Mouse (Mus musculus) lung, postnatal 10 days (tissue): ENCODE results near the gene Kcnh4.
"Not testable (repeated sequence)": the region's sequence is repeated elsewhere in the genome, so short reads cannot be mapped to it uniquely, and the experiment has no call there.

Experiments used
- DNase-seq: peaks from one replicate; pipeline ENCODE4 v3.0.0; 2021

Kcnh4 gene

GRCm38 (mm10) chr11:100759611-100760233, at the start of gene Kcnh4:
Gene Kcnh4, minus strand, starts transcription at chr11:100759942.
- DNase-seq, result peak; percentile 71

- no peak for DNase-seq
These were observed 46.9 kb upstream of the Kcnh4 start for GRCm38 (mm10) chr11:100806380-100807305.

GRCm38 (mm10) chr11:100805535-100805934, 45.8 kb upstream of the Kcnh4 start:
- DNase-seq, result peak; percentile 25

DNA sequence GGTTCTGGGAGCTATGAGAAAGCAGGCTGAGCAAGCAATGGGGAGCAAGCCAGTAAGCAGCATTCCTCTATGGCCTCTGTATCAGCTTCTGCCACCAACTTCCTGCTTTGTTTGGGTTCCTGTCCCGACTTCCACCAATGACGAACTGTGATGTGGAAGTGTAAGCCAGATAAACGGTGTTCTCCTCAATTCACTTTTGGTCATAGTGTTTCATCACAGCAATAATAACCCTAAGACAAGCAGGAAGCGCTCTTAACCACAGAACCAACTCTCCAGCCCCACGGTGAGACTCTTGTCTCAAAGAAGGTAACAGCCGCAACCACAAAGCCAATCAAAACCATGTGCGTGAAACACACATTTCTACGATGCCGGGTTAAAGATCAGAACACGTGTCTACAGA, 44.7 kb upstream of the Kcnh4 start:
- no peak for DNase-seq

DNA sequence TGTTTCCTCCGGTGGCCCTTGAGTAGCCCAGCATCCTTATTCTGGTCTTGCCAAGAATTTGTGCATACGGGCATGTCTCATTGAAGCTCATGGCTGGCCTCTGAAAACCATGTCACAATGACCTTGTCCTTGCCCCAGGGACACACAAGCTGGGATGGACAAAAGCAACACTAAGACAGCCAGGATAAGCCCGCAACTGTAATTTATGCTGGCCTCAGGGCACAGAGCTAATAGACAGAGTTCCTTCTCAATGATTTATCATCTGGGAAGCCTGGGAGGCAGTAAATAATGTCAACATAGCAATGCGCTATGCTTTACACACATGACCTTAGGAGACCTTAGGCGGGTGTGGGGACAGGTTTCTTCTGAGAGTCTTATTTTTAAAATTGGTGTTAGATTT, 39.7 kb upstream of the Kcnh4 start:
- no peak for DNase-seq

- no peak for DNase-seq
These were observed 36.8 kb upstream of the Kcnh4 start for GRCm38 (mm10) chr11:100796585-100796984.

DNA sequence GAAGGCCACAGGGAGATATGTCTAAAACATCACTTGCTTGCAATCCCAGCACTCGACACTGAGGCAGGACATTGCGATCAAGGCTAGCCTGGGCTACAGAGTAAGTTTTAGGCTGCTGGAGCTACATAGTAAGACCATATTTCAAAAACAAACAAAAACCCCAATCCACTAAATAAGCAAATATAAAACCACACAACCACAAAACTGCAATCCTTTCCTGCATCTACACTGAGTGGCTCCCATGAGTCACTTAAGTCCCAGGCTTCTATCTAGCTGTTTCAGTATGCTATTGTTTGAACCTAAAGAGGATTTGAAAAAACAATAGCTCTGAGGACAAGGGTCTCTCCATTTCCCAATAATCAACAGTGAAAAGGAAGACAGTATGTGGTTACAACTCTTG, 35.6 kb upstream of the Kcnh4 start:
- no peak for DNase-seq

GRCm38 (mm10) chr11:100791457-100792049, 31.8 kb upstream of the Kcnh4 start:
- peak; percentile 36 for DNase-seq

DNA sequence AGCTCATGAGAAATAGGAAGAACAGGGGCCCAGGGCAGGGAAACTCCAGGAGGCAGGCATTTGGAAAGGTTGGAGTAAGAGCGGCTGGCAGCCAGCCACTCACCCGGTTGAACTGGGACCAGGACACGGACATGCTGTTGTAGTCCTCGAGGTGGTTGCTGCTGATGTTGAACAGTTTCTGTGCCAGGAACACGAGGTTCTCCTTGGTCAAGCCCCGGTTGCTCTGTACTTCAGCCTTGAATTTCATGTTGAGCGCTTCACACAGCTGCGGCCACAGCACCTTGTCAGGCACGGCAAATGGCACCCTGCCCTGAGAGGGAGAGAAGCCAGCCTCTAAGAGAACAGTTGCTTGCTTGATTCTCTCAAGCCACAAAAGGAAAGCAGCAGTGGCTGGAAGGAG, 30.9 kb upstream of the Kcnh4 start:
- DNase-seq, result not testable (repeated sequence)

- DNase-seq, result no peak
These were observed 30.0 kb upstream of the Kcnh4 start for GRCm38 (mm10) chr11:100789702-100790101.

DNA sequence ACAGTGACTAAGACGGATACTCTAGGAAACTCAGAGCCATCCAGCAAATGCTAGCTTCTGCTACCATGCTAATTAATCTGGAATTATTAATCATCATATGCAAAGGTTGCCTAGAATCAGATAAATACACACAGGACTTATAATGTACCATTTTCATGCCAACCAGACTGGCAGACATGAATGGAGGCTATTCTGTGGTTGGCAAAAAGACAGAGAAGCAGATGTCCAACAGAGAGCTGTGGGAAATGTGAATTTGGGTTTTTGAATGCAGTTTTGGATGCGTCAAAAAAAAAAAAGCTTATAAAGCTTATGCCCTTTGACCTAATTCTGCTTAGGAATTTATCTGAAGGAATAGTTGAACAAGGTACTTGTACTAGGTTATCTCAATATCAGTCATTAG, 26.0 kb upstream of the Kcnh4 start:
- DNase-seq, result no peak

GRCm38 (mm10) chr11:100784286-100784685, 24.5 kb upstream of the Kcnh4 start:
- DNase-seq, result no peak

DNA sequence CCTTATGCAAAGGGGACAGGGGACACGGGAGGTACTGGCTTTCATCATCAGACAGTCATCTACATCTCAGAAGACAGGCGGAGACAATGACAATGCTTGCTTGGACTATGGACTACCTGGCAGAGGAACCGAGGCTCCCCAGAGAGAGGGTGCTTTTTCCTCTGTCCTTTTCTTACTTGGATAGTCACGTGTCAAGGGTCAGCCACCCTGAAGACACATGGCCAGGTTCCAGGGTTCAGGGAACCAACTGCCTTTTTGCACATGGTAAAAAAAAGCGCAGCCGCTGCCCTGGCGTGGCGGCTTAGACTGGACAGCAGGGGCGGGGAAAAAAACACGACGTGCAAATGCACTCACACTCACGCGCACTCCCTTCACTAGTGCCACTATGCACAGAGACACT, 22.8 kb upstream of the Kcnh4 start:
- no peak for DNase-seq

- DNase-seq, result peak; percentile 35
These were observed 22.2 kb upstream of the Kcnh4 start for GRCm38 (mm10) chr11:100781763-100782475.

DNA sequence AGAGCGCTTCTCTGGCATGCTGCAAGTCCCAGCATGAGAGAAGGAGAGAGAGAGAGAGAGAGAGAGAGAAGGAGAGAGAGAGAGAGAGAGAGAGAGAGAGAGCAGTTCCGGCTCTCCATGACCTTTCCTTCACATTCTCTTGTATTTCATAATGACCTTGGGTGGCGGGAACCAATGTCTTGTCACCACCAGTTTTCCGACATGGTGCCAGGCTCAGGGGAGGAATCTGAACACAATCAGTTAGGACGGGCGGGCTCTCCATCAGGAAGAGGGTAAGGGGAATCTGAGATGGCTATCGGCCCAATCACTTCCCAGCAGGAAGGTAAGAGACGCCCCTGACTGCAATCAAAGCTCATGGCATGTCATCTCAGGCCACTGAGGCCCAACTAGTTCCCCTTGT, 20.5 kb upstream of the Kcnh4 start:
- DNase-seq, result no peak

DNA sequence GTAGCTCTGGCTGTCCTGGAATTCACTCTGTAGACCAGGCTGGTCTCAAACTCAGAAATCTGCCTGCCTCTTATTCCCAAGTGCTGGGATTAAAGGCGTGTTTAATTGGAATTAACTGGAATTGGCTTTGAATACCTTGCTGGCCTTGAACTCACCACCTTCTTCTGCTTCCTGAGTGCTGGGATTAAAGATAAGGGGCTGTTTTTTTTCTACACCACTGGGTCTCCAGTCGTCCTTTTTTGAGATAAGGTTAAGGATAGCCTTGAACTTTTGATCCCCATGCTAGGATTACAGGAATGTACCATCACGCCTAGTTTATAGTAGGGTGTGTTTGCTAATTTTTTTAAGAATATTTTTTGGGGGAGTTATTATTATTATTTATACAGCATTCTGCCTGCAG, 18.3 kb upstream of the Kcnh4 start:
- no peak for DNase-seq

GRCm38 (mm10) chr11:100775921-100776320, 16.2 kb upstream of the Kcnh4 start:
- DNase-seq, result no peak

GRCm38 (mm10) chr11:100774261-100774660, 14.5 kb upstream of the Kcnh4 start:
- DNase-seq, result no peak

DNA sequence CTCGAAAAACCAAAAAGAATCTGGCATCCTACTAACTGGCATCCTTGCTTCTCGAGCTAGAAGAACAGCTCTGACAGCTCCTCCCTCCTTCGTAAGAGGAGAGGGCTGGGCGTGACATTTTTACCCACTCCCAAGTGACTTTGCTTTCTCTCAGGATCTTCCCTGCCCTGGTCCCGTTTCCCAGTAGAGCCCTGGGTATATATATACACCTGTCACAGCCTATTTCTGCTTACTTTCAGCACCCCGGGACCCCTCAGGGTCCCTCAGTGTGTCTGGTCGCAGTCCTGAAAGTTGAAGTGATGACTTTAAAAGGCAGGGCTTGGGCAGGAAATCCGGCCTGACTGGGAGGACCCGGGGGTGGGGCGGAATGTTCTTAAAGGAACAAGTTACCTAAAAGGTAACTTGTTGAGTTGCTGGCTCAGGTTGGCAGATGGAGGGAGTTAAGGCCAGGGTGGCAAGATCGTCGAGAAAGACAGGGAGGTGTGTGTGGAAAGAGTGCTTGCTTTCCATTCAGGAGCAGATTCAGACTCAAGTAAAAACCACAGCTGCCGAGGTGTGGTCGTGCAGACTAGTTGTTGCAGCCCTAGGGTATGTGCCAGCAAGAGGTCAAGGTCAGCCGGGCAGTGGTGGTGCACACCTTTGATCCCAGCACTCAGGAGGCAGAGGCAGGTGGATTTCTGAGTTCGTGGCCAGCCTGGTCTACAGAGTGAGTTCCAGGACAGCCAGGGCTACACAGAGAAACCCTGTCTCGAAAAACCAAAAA, 11.1 kb upstream of the Kcnh4 start, which contains the start of gene Ghdc:
TSS of gene Ghdc (minus strand) at position 312 of the 763 bp plus-strand sequence.
- DNase-seq, result peak; percentile 92

- DNase-seq, result no peak
These were observed 10.2 kb upstream of the Kcnh4 start for GRCm38 (mm10) chr11:100769980-100770379.

DNA sequence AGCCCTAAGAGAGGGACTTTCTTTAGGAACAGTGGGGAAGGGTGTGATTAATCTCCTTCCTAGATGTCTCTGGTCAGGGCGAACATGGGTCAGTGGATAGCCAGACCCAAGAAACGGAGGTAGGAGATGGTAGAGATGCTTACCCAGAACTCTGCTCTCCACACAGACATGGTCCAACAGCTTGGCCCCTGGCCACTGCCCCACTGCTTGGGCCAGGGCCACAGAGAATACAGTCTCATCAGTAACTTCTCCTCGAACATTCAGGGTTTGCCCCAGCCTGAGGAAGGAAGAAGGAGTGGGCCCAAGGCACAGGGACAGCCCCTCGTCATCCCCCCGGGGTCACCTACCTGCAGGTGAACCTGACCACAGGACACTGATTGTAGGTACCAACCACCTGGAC, 8.1 kb upstream of the Kcnh4 start:
- no peak for DNase-seq

DNA sequence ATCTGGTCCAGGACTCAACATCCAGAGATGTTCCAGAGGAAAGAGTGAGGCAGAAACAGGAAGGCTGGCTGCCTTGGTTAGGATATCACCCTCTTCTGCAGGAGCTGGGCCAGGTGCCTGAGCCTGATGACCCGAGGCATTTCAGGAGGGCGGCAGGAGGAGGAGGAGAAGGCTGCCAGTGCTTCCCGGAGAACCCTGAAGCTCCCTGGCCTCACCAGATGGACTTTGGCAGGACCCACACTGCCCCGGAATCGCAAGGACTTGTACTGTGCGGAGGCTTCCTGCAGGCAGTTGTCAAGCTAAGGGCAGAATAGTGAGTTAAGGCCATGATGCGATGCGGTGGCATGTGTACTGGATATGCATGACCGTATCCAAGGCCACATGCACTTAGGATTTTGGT, 7.0 kb upstream of the Kcnh4 start:
- no peak for DNase-seq
